Mouse (Mus musculus): ENCODE results near the gene Ntn4. TPM values are rescaled to one million over a fixed set of nuclear protein-coding genes. Genes with fewer than 3 reads are reported as not detected.

Gene Ntn4
- polyA plus RNA-seq, 1 experiment from 2014 or later, result 2.7 TPM

DNA sequence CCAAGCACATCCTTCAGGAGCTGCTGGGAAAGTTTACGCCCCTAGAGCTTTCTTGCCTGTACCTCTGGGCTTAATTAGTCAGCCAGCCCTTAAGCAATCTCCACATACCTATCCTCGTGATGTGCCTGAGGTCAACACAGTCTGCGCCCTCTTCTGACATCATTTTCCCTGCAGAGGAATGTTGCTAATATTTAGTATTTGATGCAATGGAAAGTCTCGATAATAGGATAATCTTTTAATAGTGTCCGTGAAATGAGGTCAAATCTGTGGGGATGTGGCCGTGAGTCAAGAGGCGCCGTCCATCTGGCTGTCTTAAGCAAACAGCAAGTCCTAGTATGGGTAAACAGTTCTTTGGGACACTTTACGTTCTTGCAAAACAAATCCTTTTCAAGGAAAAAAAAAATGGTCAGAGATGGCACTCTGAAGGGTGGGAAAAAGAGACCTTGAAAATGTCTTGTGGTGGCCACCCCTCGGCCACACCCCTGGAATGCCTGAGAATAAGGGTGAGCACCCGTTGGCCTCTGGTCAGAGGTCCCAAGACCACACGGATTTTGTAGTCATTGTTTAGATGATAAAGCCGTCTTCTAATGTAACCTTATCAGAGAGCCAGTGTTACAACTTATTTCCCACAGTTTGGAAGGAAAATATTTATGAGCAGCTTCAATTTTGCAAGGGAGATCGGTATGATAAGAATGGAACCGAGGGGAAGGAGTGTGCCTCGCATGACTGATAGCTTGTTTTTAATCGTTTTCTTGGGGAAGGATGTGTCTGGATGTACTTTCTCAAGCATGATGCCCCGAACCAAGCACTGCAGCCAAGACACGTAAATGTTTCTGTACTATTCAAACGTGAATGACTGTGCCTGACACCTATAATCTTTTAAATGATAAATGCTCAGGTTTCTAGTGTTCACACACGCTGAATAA is 109.0 kb downstream of the Ntn4 start:
- Histone ChIP-seq H3K27ac (no peak overlapping the region), H3K9ac (no peak overlapping the region), H3K4me2 (no peak overlapping the region), H3K4me3 (no peak overlapping the region), H3K36me3 (ENCODE audit: poor library complexity, severe bottlenecking) (no peaks in the 10 kb centered on the region), H3K27me3 (no peaks in the 10 kb centered on the region), H3K9me3 (replicated peaks) (no peaks in the 10 kb centered on the region), H3K4me1 (no peaks in the 10 kb centered on the region)
- ATAC-seq, result no peak
- WGBS, result 85% methylated on average over 21 of the region's 21 CpGs

DNA sequence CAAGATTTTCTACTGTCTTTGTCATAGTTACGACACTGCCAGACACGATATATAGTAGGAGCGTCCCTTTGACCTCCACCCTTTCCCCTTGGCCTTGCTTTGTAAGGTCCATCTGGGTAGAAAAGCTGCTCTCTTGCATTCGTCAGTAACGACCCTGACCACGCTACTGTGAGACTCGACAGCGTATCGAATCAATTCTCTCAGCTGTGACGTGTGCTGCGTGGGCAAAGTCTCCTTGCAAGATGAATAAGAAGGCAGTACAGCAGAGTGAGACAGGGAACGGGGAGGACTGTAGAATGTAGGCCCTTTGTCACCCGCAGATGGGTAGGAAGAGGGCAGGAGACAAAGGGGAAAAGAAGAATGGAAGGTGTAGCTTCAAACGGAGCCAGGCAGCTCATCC is 110.8 kb downstream of the Ntn4 start:
- 74% methylated on average over 14 of the region's 14 CpGs for WGBS
- H3K27me3 ChIP-seq, result no peaks in the 10 kb centered on the region
- H3K4me2 ChIP-seq, result no peak overlapping the region
- peaks cover 8% of the 10 kb centered on the region for H3K4me1 ChIP-seq
- ATAC-seq, result no peak
- H3K9me3 ChIP-seq (replicated peaks), result no peaks in the 10 kb centered on the region
- no peaks in the 10 kb centered on the region for H3K36me3 ChIP-seq (ENCODE audit: poor library complexity, severe bottlenecking)
- no peak overlapping the region for H3K4me3 ChIP-seq
- H3K9ac ChIP-seq, result no peak overlapping the region
- no peak overlapping the region for H3K27ac ChIP-seq

DNA sequence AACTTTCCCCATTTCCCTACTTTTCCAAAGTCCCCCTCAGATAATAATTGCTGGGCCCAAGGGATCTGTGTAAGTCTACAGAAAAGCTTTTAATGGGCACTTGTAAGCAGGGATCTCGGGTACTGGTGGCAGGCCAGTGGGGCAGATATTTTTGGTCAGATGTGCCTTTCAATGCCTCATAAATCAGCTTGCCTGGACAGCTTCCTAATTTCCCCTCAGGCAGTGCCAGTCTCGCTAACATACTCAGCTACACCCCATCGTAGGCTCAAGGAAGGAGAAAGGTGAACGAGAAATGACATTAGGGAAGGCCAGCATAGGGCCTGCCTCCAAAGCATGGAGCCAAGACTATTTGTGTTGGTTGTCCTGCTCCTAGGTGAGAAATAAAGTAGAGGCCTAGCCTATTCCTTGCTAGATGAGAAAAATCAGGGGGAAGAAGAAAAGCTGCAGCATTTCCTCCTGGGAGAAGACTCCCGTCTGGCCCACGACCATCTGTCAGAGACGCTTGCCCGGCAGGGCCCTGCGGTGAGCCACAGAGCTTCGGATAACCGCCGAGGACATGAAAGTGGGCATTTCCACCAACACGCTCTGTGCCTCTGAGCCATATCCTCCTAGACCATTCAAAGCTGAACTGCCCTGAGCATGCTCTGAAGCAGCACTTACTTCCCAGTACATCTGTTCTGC is 113.4 kb downstream of the Ntn4 start:
- H3K27me3 ChIP-seq, result no peaks in the 10 kb centered on the region
- H3K9ac ChIP-seq, result no peak overlapping the region
- ATAC-seq, result no peak
- WGBS, result 86% methylated on average over 13 of the region's 13 CpGs
- no peaks in the 10 kb centered on the region for H3K9me3 ChIP-seq (replicated peaks)
- no peaks in the 10 kb centered on the region for H3K36me3 ChIP-seq (ENCODE audit: poor library complexity, severe bottlenecking)
- no peak overlapping the region for H3K27ac ChIP-seq
- H3K4me2 ChIP-seq, result no peak overlapping the region
- no peak overlapping the region for H3K4me3 ChIP-seq
- peaks cover 12% of the 10 kb centered on the region for H3K4me1 ChIP-seq

DNA sequence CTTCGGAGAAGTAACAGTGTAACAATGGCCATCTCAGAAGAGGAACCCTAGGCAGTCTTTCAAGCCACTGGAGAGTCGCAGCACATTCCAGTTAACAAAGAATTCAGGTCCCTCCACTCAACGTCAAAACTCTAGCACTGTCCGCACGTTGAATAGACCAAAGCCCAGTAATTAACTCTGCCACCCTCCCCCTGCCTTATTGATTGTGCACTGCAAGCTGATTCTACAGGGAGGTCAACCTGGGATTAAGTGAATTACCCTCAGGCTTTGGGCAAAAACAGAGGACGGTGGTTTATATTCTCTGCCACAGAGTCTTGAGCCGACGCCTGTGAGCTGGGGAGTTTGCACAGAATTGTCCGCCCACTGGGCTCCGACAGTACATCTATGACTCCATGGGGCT is 115.7 kb downstream of the Ntn4 start:
- H3K36me3 ChIP-seq (ENCODE audit: poor library complexity, severe bottlenecking), result no peaks in the 10 kb centered on the region
- H3K4me3 ChIP-seq, result no peak overlapping the region
- 6% methylated on average over 10 of the region's 10 CpGs for WGBS
- peaks cover 14% of the 10 kb centered on the region for H3K4me1 ChIP-seq
- H3K9me3 ChIP-seq (replicated peaks), result no peaks in the 10 kb centered on the region
- ATAC-seq, result no peak
- no peak overlapping the region for H3K27ac ChIP-seq
- no peaks in the 10 kb centered on the region for H3K27me3 ChIP-seq
- no peak overlapping the region for H3K9ac ChIP-seq
- 0 out of 2 replicates have a peak overlapping the region, but pooled peaks have one; percentile 5 for H3K4me2 ChIP-seq

DNA sequence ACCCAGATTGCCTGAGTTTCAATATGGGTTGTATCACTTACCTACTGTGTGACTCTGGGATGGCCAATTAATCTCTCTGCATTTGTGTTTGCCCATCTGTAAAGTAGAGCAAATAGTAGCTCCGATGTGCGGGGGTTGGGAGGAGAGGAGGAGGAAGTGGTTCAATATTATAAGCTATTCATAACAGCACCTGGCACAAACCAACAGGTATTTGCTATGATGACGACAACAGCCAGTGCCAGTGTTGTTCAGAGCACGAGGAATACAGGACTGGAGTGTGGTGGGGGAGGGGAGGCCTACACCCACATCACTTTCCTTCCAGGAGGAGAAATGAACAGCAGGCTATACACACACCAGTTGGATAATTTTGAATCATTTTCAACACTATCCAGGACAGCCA is 119.2 kb downstream of the Ntn4 start:
- no peaks in the 10 kb centered on the region for H3K36me3 ChIP-seq (ENCODE audit: poor library complexity, severe bottlenecking)
- no peak overlapping the region for H3K9ac ChIP-seq
- H3K9me3 ChIP-seq (replicated peaks), result no peaks in the 10 kb centered on the region
- H3K27ac ChIP-seq, result no peak overlapping the region
- H3K4me1 ChIP-seq, result peaks cover 14% of the 10 kb centered on the region
- no peak for ATAC-seq
- 82% methylated on average over 4 of the region's 4 CpGs for WGBS
- no peaks in the 10 kb centered on the region for H3K27me3 ChIP-seq
- no peak overlapping the region for H3K4me3 ChIP-seq
- H3K4me2 ChIP-seq, result no peak overlapping the region

DNA sequence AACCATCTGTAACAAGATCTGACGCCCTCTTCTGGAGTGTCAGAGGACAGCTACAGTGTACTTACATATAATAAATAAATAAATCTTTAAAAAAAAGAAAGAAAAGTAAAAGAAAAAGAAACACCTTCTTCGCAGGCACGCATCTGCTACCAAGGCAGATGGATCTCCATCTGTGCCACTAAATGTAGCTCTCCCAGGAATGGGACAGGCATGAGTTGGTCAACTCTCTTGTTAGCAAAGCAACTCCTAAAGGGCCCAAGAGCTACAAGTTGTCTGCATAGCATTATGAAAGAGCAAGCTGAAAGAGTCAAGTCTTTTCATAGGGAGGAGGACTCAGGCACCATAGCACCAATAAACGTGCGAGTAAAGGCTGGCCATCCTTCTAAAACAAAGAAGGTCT is 119.9 kb downstream of the Ntn4 start:
- H3K4me2 ChIP-seq, result no peak overlapping the region
- no peak overlapping the region for H3K9ac ChIP-seq
- peaks cover 14% of the 10 kb centered on the region for H3K4me1 ChIP-seq
- 74% methylated on average over 5 of the region's 5 CpGs for WGBS
- H3K36me3 ChIP-seq (ENCODE audit: poor library complexity, severe bottlenecking), result no peaks in the 10 kb centered on the region
- H3K27ac ChIP-seq, result no peak overlapping the region
- no peak for ATAC-seq
- H3K27me3 ChIP-seq, result no peaks in the 10 kb centered on the region
- H3K4me3 ChIP-seq, result no peak overlapping the region
- H3K9me3 ChIP-seq (replicated peaks), result no peaks in the 10 kb centered on the region

DNA sequence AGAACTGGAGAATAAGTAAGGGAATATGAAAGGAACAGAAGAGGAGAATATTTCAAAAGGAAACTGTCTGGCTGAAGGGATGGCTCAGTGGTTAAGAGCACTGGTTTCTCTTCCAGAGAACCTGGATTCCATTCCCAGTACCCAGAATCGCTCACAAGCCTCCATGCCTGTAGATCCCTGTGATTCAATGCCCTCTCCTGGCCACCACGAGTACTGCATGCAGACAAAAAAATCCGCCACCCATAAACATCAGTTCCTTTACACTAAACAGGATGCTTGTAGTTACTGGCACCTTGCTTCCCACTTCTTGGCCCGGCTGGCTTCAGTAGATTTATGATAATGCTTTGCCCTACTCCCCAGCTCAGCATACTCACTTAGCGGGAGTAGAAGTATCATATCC is 122.6 kb downstream of the Ntn4 start:
- Histone ChIP-seq H3K36me3 (ENCODE audit: poor library complexity, severe bottlenecking) (no peaks in the 10 kb centered on the region), H3K27me3 (no peaks in the 10 kb centered on the region), H3K9me3 (replicated peaks) (no peaks in the 10 kb centered on the region), H3K4me2 (no peak overlapping the region), H3K9ac (no peak overlapping the region), H3K4me1 (peaks cover 6% of the 10 kb centered on the region; the same call in 1 of the 2 replicates), H3K27ac (no peak overlapping the region), H3K4me3 (no peak overlapping the region)
- no peak for ATAC-seq
- WGBS, result 37% methylated on average over 5 of the region's 5 CpGs

DNA sequence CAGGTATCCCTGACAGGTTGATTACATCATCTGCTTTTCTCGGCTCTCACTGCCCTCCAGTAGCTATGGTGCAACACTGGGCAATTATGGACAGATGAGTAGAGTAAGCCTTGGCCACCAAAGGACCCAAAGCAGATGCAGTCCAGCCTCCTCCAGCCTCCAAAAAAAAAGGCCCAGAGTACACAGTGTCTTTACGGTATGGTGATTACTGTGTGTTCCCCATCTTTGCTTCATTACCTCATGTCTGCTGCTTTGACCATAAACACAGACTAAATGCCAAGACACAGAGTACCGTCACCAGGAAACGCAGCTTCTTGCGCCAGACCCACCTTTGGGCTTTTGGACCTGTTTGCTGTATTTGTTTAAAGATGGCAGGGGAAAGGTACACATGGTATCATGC is 125.7 kb downstream of the Ntn4 start:
- 89% methylated on average over 5 of the region's 5 CpGs for WGBS
- Histone ChIP-seq H3K36me3 (ENCODE audit: poor library complexity, severe bottlenecking) (no peaks in the 10 kb centered on the region), H3K4me1 (peaks cover 10% of the 10 kb centered on the region; the same call in 1 of the 2 replicates), H3K4me2 (no peak overlapping the region), H3K9me3 (replicated peaks) (no peaks in the 10 kb centered on the region), H3K9ac (no peak overlapping the region), H3K4me3 (no peak overlapping the region), H3K27ac (no peak overlapping the region), H3K27me3 (no peaks in the 10 kb centered on the region)
- ATAC-seq, result no peak

DNA sequence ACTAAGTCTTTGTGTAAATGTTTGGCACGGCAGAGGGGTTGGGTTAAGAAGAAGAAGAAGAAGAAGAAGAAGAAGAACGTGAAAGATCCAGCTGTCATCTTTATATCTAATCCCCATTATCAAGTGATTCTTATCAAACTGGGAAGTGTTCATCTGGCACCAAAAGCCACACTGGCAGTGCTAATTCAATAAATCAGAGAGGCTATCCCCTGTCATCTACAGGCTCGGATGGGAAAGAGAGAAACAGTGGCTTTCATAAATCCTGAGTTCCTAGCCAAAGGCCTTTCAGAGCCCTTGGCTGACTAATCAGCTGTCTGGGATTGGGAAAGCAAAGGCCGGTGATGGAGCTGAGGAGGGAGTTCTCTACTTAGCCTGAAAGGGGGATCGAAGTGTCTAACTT is 126.8 kb downstream of the Ntn4 start:
- no peak overlapping the region for H3K9ac ChIP-seq
- H3K36me3 ChIP-seq (ENCODE audit: poor library complexity, severe bottlenecking), result no peaks in the 10 kb centered on the region
- no peak for ATAC-seq
- H3K27ac ChIP-seq, result no peak overlapping the region
- H3K4me2 ChIP-seq, result no peak overlapping the region
- H3K4me1 ChIP-seq, result peaks cover 20% of the 10 kb centered on the region; the same call in 1 of the 2 replicates
- WGBS, result 63% methylated on average over 5 of the region's 5 CpGs
- H3K27me3 ChIP-seq, result no peaks in the 10 kb centered on the region
- no peaks in the 10 kb centered on the region for H3K9me3 ChIP-seq (replicated peaks)
- H3K4me3 ChIP-seq, result no peak overlapping the region

DNA sequence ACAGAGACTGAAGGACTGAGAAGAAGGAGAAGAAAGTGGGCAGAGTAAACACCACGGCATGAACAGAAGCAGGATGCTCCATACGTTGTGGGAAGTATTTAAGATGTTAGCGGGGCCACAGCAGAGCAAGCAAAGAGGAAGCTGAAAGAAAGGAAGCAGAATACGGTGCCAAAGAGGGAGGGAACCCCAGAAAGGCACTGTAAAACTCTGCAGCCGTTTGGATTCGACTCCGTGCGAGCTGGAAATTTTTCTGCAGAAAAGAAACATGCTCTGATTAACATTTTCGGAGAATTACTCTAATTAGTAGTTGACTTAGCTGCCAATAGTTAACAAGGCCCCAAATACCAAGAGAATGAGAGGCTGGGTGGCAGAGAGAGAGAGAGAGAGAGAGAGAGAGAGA is 127.7 kb downstream of the Ntn4 start:
- peaks cover 20% of the 10 kb centered on the region; the same call in 1 of the 2 replicates for H3K4me1 ChIP-seq
- no peak for ATAC-seq
- no peaks in the 10 kb centered on the region for H3K27me3 ChIP-seq
- H3K4me2 ChIP-seq, result no peak overlapping the region
- 39% methylated on average over 9 of the region's 9 CpGs for WGBS
- H3K27ac ChIP-seq, result no peak overlapping the region
- no peaks in the 10 kb centered on the region for H3K36me3 ChIP-seq (ENCODE audit: poor library complexity, severe bottlenecking)
- no peak overlapping the region for H3K4me3 ChIP-seq
- H3K9ac ChIP-seq, result no peak overlapping the region
- no peaks in the 10 kb centered on the region for H3K9me3 ChIP-seq (replicated peaks)

DNA sequence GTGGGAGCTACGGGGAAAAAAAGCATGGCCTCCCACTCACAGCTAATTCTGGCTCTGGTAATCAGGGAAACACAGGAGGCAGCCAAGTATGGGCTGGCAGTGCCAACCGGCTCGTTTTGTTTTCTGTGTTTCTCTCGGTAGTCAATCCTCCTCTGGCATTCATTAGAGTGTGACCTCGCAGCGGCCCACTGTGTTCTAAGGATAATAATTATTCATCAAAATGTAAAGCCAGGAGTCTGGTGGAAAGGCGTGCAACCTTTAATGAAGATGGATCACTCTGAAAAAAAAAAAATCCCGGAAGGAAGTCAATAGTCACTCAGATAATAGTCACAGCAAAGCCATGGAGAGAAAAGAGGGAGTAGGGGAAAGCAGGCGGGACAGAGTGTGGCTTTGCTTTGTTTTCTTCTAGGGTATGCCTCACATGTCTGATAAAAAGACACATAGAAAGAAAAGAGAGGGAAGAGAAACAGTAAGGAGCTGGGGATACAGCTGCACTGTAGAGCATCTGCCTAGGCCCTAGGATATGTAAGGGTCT is 131.5 kb downstream of the Ntn4 start:
- Histone ChIP-seq H3K4me3 (no peak overlapping the region), H3K27me3 (peaks cover 3% of the 10 kb centered on the region; the same call in 1 of the 2 replicates), H3K4me2 (no peak overlapping the region), H3K4me1 (peaks cover 20% of the 10 kb centered on the region; the same call in 1 of the 2 replicates), H3K9ac (no peak overlapping the region), H3K9me3 (replicated peaks) (no peaks in the 10 kb centered on the region), H3K36me3 (ENCODE audit: poor library complexity, severe bottlenecking) (no peaks in the 10 kb centered on the region), H3K27ac (no peak overlapping the region)
- ATAC-seq, result peak; percentile 70
- 19% methylated on average over 9 of the region's 9 CpGs for WGBS

DNA sequence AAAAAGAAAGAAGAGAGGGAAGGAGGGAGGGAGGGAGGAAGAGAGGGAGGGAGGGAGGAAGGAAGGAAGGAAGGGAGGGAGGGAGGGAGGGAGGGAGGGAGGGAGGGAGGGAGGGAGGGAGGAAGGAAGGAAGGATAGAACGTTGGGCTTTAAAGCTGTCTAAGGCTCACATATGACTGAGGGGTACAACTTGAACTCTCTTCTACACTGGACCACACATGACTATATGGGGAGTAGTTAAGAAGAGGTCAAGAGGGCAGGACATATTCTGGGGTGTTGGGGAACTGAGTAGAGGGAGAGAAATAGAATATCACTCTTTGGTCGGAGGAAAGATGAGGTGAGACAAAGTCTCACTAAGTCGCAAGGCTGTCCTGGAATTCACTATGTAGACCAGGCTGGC is 132.0 kb downstream of the Ntn4 start:
- no peak overlapping the region for H3K4me2 ChIP-seq
- WGBS, result 84% methylated on average over 3 of the region's 3 CpGs
- H3K27ac ChIP-seq, result no peak overlapping the region
- no peak for ATAC-seq
- peaks cover 20% of the 10 kb centered on the region; the same call in 1 of the 2 replicates for H3K4me1 ChIP-seq
- H3K27me3 ChIP-seq, result peaks cover 7% of the 10 kb centered on the region; the same call in 1 of the 2 replicates
- no peaks in the 10 kb centered on the region for H3K9me3 ChIP-seq (replicated peaks)
- H3K9ac ChIP-seq, result no peak overlapping the region
- no peaks in the 10 kb centered on the region for H3K36me3 ChIP-seq (ENCODE audit: poor library complexity, severe bottlenecking)
- no peak overlapping the region for H3K4me3 ChIP-seq
